Mouse (Mus musculus) megakaryocyte, embryonic 14.5 days (primary cell): Measurements from ENCODE around the gene Tcf25.

Source experiments
- FLI1 ChIP-seq: IDR thresholded peaks from 2 replicates; pipeline ENCODE4 v1.6.1; 2012; ENCODE audit warnings: low read length, inconsistent platforms, mixed read lengths
- GATA1 ChIP-seq: IDR thresholded peaks from 3 replicates; pipeline ENCODE4 v1.6.1; 2012; ENCODE audit warnings: mixed read lengths, low read length, inconsistent platforms, borderline replicate concordance

DNA sequence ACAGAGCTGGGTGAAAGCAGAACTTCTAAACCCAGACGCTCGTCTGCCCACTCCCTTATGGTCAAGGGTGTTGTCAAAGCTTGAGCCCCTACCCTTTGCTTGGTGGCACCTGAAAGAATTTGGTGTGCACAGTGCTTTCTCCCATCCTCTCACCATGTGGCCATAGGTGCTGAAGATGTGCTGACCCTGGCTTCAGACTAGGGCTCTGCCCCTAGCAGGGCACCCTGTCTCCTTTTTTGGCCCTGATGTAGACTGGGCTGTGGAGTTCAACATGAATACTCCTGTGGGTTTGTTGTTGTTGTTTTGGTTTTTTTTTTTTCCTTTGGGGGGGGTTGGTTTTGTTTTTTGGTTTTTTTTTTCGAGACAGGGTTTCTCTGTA lies 49.2 kb downstream of the Tcf25 start:
- TF ChIP-seq GATA1 (no peak), FLI1 (no peak)
